ENCODE assay signal across 23 mouse cellular contexts in genomic region chr5:51616877-51617276, GRCm38 (mm10). TPM values are rescaled to one million over a fixed set of nuclear protein-coding genes. Genes with fewer than 3 reads are reported as not detected.
A peak's percentile ranks its signal among the peaks of the same experiment; 100 is the strongest.
DNase-seq lines count a peak whose midpoint lies in the region; ATAC-seq and TF ChIP-seq lines count a peak whose summit lies in the region.
"Had no signal": no experiment of that assay in that cellular context is flagged by ENCODE, and none has a peak within 500 bp of the region (broad histone marks: within the 10 kb centered on the region; RNA-seq: fewer than 3 reads in every experiment).

No protein-coding gene starts in this region.

- no peak overlapping the region for H3K4me2 ChIP-seq in embryonic facial prominence, embryonic 11.5 days (ENCODE audit: low read depth, low read length)
- H3K4me2 ChIP-seq in kidney, postnatal 0 days (ENCODE audit: low read length) = no peak overlapping the region
- H3K4me2 ChIP-seq: embryonic facial prominence, embryonic 13.5 days; forebrain, embryonic 12.5 days; forebrain, embryonic 15.5 days; heart, embryonic 11.5 days; hindbrain, embryonic 12.5 days; hindbrain, embryonic 15.5 days had no signal

- no peak overlapping the region for H3K4me3 ChIP-seq in embryonic facial prominence, embryonic 11.5 days (ENCODE audit: low read depth, low read length)
- no peak overlapping the region for H3K4me3 ChIP-seq in embryonic facial prominence, embryonic 10.5 days
- no peak overlapping the region for H3K4me3 ChIP-seq in kidney, postnatal 0 days (replicated peaks; ENCODE audit: low read depth, low read length)
- H3K4me3 ChIP-seq: embryonic facial prominence, embryonic 13.5 days; erythroblast, embryonic 14.5 days; forebrain, embryonic 12.5 days; forebrain, embryonic 15.5 days; hindbrain, embryonic 12.5 days; hindbrain, embryonic 15.5 days had no signal

- ATAC-seq in embryonic facial prominence, embryonic 11.5 days (replicated peaks; ENCODE audit: insufficient number of reproducible peaks, low FRiP score, low TSS enrichment, low read depth) = no peak
- peak; percentile 72; the same call in 1 of the 2 replicates for ATAC-seq in kidney, postnatal 0 days (replicated peaks; ENCODE audit: low FRiP score, low read depth)
- ATAC-seq: forebrain, embryonic 15.5 days; Patski had no signal

- H3K36me3 ChIP-seq in embryonic facial prominence, embryonic 11.5 days (replicated peaks; ENCODE audit: control insufficient read depth, insufficient read depth, low read depth, low read length) = no peaks in the 10 kb centered on the region
- H3K36me3 ChIP-seq in embryonic facial prominence, embryonic 10.5 days (replicated peaks) = no peaks in the 10 kb centered on the region
- H3K36me3 ChIP-seq in kidney, postnatal 0 days (ENCODE audit: insufficient read depth, low read length) = no peaks in the 10 kb centered on the region
- H3K36me3 ChIP-seq: embryonic facial prominence, embryonic 13.5 days; forebrain, embryonic 12.5 days; forebrain, embryonic 15.5 days; G1E; hindbrain, embryonic 12.5 days; hindbrain, embryonic 15.5 days had no signal

- no peaks in the 10 kb centered on the region for H3K9me3 ChIP-seq in embryonic facial prominence, embryonic 11.5 days (replicated peaks; ENCODE audit: control insufficient read depth, low read length)
- H3K9me3 ChIP-seq in embryonic facial prominence, embryonic 10.5 days = 0 out of 2 replicates have a peak, but pooled peaks cover 5% of the 10 kb centered on the region
- no peaks in the 10 kb centered on the region for H3K9me3 ChIP-seq in kidney, postnatal 0 days (replicated peaks; ENCODE audit: low read length)
- H3K9me3 ChIP-seq: forebrain, embryonic 12.5 days; forebrain, embryonic 15.5 days; hindbrain, embryonic 12.5 days; hindbrain, embryonic 15.5 days had no signal

- no peaks in the 10 kb centered on the region for H3K4me1 ChIP-seq in embryonic facial prominence, embryonic 11.5 days (ENCODE audit: control insufficient read depth, insufficient read depth, low read length)
- H3K4me1 ChIP-seq in embryonic facial prominence, embryonic 10.5 days = no peaks in the 10 kb centered on the region
- no peaks in the 10 kb centered on the region for H3K4me1 ChIP-seq in kidney, postnatal 0 days (replicated peaks; ENCODE audit: insufficient read depth, low read length)
- H3K4me1 ChIP-seq: embryonic facial prominence, embryonic 13.5 days; forebrain, embryonic 12.5 days; forebrain, embryonic 15.5 days; hindbrain, embryonic 12.5 days; hindbrain, embryonic 15.5 days had no signal

- no peaks in the 10 kb centered on the region for H3K27me3 ChIP-seq in embryonic facial prominence, embryonic 11.5 days (ENCODE audit: control insufficient read depth, insufficient read depth, low read length)
- no peaks in the 10 kb centered on the region for H3K27me3 ChIP-seq in embryonic facial prominence, embryonic 10.5 days (replicated peaks; ENCODE audit: low read depth, poor library complexity, severe bottlenecking)
- no peaks in the 10 kb centered on the region for H3K27me3 ChIP-seq in kidney, postnatal 0 days (ENCODE audit: insufficient read depth, low read length)
- H3K27me3 ChIP-seq: CH12.LX; embryonic facial prominence, embryonic 13.5 days; forebrain, embryonic 12.5 days; forebrain, embryonic 15.5 days; hindbrain, embryonic 12.5 days; hindbrain, embryonic 15.5 days; Patski had no signal

- 45% methylated on average over 1 of the region's 1 CpGs for WGBS in embryonic facial prominence, embryonic 11.5 days
- 55% methylated on average over 1 of the region's 1 CpGs for WGBS in embryonic facial prominence, embryonic 10.5 days
- 43% methylated on average over 1 of the region's 1 CpGs for WGBS in kidney, postnatal 0 days

- peak; percentile 13 for DNase-seq in embryonic facial prominence, embryonic 11.5 days (ENCODE audit: low spot score)
- DNase-seq in embryonic facial prominence, embryonic 10.5 days (ENCODE audit: low spot score) = no peak
- DNase-seq in kidney, adult 9 months = peak; percentile 61
- DNase-seq in kidney, adult 11 months = no peak
- DNase-seq in kidney, postnatal 0 days (ENCODE audit: low spot score) = peak; percentile 7
- DNase-seq in kidney, postnatal 10 days = no peak
- DNase-seq: adrenal gland, postnatal 10 days; adrenal gland, postnatal 36 days; B cell, adult 2 months; cerebellum, adult 18-20 months; cerebellum, adult 9-10 months; cerebellum, postnatal 14 days; gastrocnemius, postnatal 25 days had no signal

- no peak overlapping the region for H3K27ac ChIP-seq in embryonic facial prominence, embryonic 11.5 days (replicated peaks; ENCODE audit: low read depth, low read length)
- no peak overlapping the region for H3K27ac ChIP-seq in embryonic facial prominence, embryonic 10.5 days (replicated peaks)
- H3K27ac ChIP-seq in kidney, postnatal 0 days = no peak overlapping the region
- H3K27ac ChIP-seq: embryonic facial prominence, embryonic 13.5 days; forebrain, embryonic 12.5 days; forebrain, embryonic 15.5 days; hindbrain, embryonic 12.5 days; hindbrain, embryonic 15.5 days had no signal

- TF ChIP-seq CTCF in kidney, postnatal 0 days (IDR thresholded peaks at IDR 0.05; ENCODE audit: low read depth) = no peak

- H3K9ac ChIP-seq in embryonic facial prominence, embryonic 11.5 days (replicated peaks; ENCODE audit: low read length) = no peak overlapping the region
- no peak overlapping the region for H3K9ac ChIP-seq in kidney, postnatal 0 days (ENCODE audit: low read depth, low read length)
- H3K9ac ChIP-seq: embryonic facial prominence, embryonic 13.5 days; forebrain, embryonic 12.5 days; forebrain, embryonic 15.5 days; hindbrain, embryonic 12.5 days; hindbrain, embryonic 15.5 days had no signal

RNA-seq across cellular contexts. Expression of gene Ppargc1a, which starts 49.4 kb away (rescaled TPM):
- 2.7 and 3.2 TPM in 2 replicates for polyA plus RNA-seq in embryonic facial prominence, embryonic 11.5 days (2014; fragmentation: Nextera tagmentation; extraction: Ambion mirVana)
- polyA plus RNA-seq in embryonic facial prominence, embryonic 10.5 days (2016; fragmentation: Nextera tagmentation; extraction: Ambion mirVana) = 1.2 and 2.6 TPM in 2 replicates
- polyA plus RNA-seq in kidney, postnatal 0 days (2015; fragmentation: Nextera tagmentation; extraction: Ambion mirVana) = 30.1 and 32.1 TPM in 2 replicates
- polyA plus RNA-seq: erythroblast, embryonic 14.5 days; G1E had no signal

Comparison
In these comparisons a context has a peak if more than half of its experiments do, and no peak if none do; other contexts are left out.
1. DNase-seq: peak in embryonic facial prominence, embryonic 11.5 days (single experiment), kidney, adult 9 months (single experiment) and kidney, postnatal 0 days (single experiment); none in embryonic facial prominence, embryonic 10.5 days (single experiment), kidney, adult 11 months (single experiment) and kidney, postnatal 10 days (single experiment).